Mouse (Mus musculus) kidney, postnatal 0 days (tissue): ENCODE measurements at regions not wholly inside any gene's neighbourhood (a gene's known extent, or its start where the extent isn't known, plus 50 kb on each side); places are given as distances from the start of the nearest gene placed in this dataset.

Source experiments
- ATAC-seq: fragments of 200-750 bp; cut with Nextera tagmentation; replicated peaks from 2 replicates; pipeline ENCODE4 v1.8.0; 2017; ENCODE audit warnings: low read depth, moderate number of reproducible peaks, moderate TSS enrichment, moderate library complexity; ENCODE audit not compliant: low FRiP score
- DNase-seq: peaks from one replicate; pipeline ENCODE4 v3.0.0-alpha.2; 2016; ENCODE audit warnings: low spot score
- H3K27ac ChIP-seq: fragments of 300-500 bp; sonication (generic); 2 replicates; pipeline ENCODE4 v1.5.1; 2014; ENCODE audit warnings: mild to moderate bottlenecking
- H3K27me3 ChIP-seq: fragments of 300-500 bp; sonication (generic); 2 replicates; pipeline ENCODE4 v1.6.1; 2014; ENCODE audit warnings: low read length, mixed read lengths; ENCODE audit not compliant: insufficient read depth
- H3K36me3 ChIP-seq: fragments of 300-500 bp; sonication (generic); 2 replicates; pipeline ENCODE4 v1.6.1; 2014; ENCODE audit warnings: low read length, mixed read lengths; ENCODE audit not compliant: insufficient read depth
- H3K4me1 ChIP-seq: fragments of 300-500 bp; sonication (generic); replicated peaks from 2 replicates; pipeline ENCODE4 v1.6.1; 2014; ENCODE audit warnings: antibody characterized with exemption, low read length, mixed read lengths; ENCODE audit not compliant: insufficient read depth
- H3K4me2 ChIP-seq: fragments of 300-500 bp; sonication (generic); 2 replicates; pipeline ENCODE4 v1.6.1; 2014; ENCODE audit warnings: mild to moderate bottlenecking, low read length, moderate library complexity, mixed read lengths
- H3K4me3 ChIP-seq: fragments of 300-500 bp; sonication (generic); replicated peaks from 2 replicates; pipeline ENCODE4 v1.5.1; 2014; ENCODE audit warnings: low read depth, low read length
- H3K9ac ChIP-seq: fragments of 300-500 bp; sonication (generic); 2 replicates; pipeline ENCODE4 v1.6.1; 2014; ENCODE audit warnings: low read depth, low read length
- H3K9me3 ChIP-seq: fragments of 300-500 bp; sonication (generic); replicated peaks from 2 replicates; pipeline ENCODE4 v1.6.1; 2016; ENCODE audit warnings: low read length, inconsistent platforms, mixed read lengths
- CTCF ChIP-seq: IDR thresholded peaks from 2 replicates; pipeline ENCODE4 v1.5.1; 2016; ENCODE audit warnings: antibody characterized with exemption, low read depth, mild to moderate bottlenecking, moderate library complexity
- WGBS: fragments of 180-500 bp; shearing (Covaris S2); extraction: QIAGEN DNeasy Blood & Tissue Kit; methylation state at CpG from one replicate; pipeline ENCODE4 v1.1.7; 2014; 5-methylcytosine and 5-hydroxymethylcytosine counted together

- DNase-seq (no peak), ATAC-seq (no peak)
- H3K36me3 ChIP-seq = no peaks in the 10 kb centered on the region
- H3K9me3 ChIP-seq = no peaks in the 10 kb centered on the region
- no peaks in the 10 kb centered on the region for H3K27me3 ChIP-seq
- no peak for TF ChIP-seq CTCF
- no peaks in the 10 kb centered on the region for H3K4me1 ChIP-seq
- H3K27ac ChIP-seq = no peak overlapping the region
- H3K4me3 ChIP-seq = no peak overlapping the region
- WGBS = 83% methylated on average over 7 of the region's 7 CpGs
- no peak overlapping the region for H3K4me2 ChIP-seq
- H3K9ac ChIP-seq = no peak overlapping the region
Observed at GRCm38 (mm10) chr11:110802013-110802412, 165.8 kb upstream of the Kcnj16 start.

DNA sequence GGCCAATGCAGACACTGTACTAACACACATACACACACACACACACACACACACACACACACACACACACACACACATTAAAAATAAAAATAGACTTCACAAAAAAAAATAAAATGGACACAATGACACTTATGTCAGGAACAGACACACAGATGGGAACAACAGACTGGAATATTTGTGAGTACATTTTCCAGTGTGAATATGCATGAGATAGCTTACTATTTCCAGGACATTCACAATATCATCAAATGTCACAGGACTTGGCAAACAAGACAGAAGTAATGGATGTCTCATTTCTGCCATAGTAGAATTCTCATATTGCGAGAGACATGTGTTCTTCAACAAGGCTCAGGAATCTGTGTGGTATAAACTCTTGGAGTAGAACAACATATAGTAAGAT, 163.8 kb upstream of the Kcnj16 start:
- 98% methylated on average over 1 of the region's 1 CpGs for WGBS
- Histone ChIP-seq H3K9me3 (no peaks in the 10 kb centered on the region), H3K27ac (no peak overlapping the region), H3K4me3 (no peak overlapping the region), H3K4me1 (no peaks in the 10 kb centered on the region), H3K4me2 (no peak overlapping the region), H3K27me3 (no peaks in the 10 kb centered on the region), H3K36me3 (no peaks in the 10 kb centered on the region), H3K9ac (no peak overlapping the region)
- TF ChIP-seq CTCF = no peak
- ATAC-seq (no peak), DNase-seq (no peak)

- H3K4me1 ChIP-seq = no peaks in the 10 kb centered on the region
- WGBS = 58% methylated on average over 6 of the region's 6 CpGs
- H3K4me2 ChIP-seq = no peak overlapping the region
- no peak for TF ChIP-seq CTCF
- H3K4me3 ChIP-seq = no peak overlapping the region
- H3K9me3 ChIP-seq = no peaks in the 10 kb centered on the region
- DNase-seq = peak; percentile 16
- H3K36me3 ChIP-seq = no peaks in the 10 kb centered on the region
- no peak overlapping the region for H3K27ac ChIP-seq
- ATAC-seq = no peak
- no peaks in the 10 kb centered on the region for H3K27me3 ChIP-seq
- H3K9ac ChIP-seq = no peak overlapping the region
Observed at GRCm38 (mm10) chr11:110813137-110813536, 154.7 kb upstream of the Kcnj16 start.

- DNase-seq (peak; percentile 8), ATAC-seq (peak; percentile 66)
- H3K27ac ChIP-seq = no peak overlapping the region
- H3K9me3 ChIP-seq = no peaks in the 10 kb centered on the region
- TF ChIP-seq CTCF = no peak
- 79% methylated on average over 9 of the region's 9 CpGs for WGBS
- no peaks in the 10 kb centered on the region for H3K36me3 ChIP-seq
- H3K9ac ChIP-seq = no peak overlapping the region
- no peaks in the 10 kb centered on the region for H3K4me1 ChIP-seq
- H3K4me2 ChIP-seq = no peak overlapping the region
- no peaks in the 10 kb centered on the region for H3K27me3 ChIP-seq
- H3K4me3 ChIP-seq = no peak overlapping the region
Observed at GRCm38 (mm10) chr11:110814732-110815131, 153.1 kb upstream of the Kcnj16 start.

GRCm38 (mm10) chr11:110815206-110815605, 152.6 kb upstream of the Kcnj16 start:
- no peaks in the 10 kb centered on the region for H3K27me3 ChIP-seq
- WGBS = 51% methylated on average over 7 of the region's 7 CpGs
- peak; percentile 36; the same call in 1 of the 2 replicates for ATAC-seq
- no peak overlapping the region for H3K4me3 ChIP-seq
- H3K4me1 ChIP-seq = no peaks in the 10 kb centered on the region
- no peak overlapping the region for H3K9ac ChIP-seq
- no peak for DNase-seq
- H3K9me3 ChIP-seq = no peaks in the 10 kb centered on the region
- peak overlapping the region; percentile 26; the same call in 1 of the 2 replicates for H3K27ac ChIP-seq
- no peaks in the 10 kb centered on the region for H3K36me3 ChIP-seq
- no peak for TF ChIP-seq CTCF
- H3K4me2 ChIP-seq = no peak overlapping the region

DNA sequence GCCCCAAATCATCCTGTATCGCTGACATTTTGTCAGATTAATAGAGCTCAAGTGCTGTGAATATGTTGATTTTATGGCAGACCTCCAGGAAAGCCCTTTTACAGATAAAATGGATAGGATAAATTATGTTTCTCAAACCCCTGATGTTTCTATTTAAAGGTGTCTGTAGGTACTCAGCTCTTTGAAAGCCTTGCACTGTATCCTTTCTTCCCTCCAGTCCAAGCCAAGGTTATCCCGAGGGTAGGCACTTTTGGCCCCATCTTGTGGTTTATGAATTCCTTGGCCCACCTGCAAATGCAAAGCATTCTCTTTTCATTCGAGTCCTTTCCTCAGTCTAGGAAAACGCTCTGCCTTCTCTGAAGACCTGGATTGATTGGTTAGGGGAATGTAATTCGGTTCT, 139.2 kb upstream of the Kcnj16 start:
- 50% methylated on average over 5 of the region's 5 CpGs for WGBS
- H3K4me1 ChIP-seq = no peaks in the 10 kb centered on the region
- DNase-seq = no peak
- H3K9me3 ChIP-seq = no peaks in the 10 kb centered on the region
- TF ChIP-seq CTCF = no peak
- H3K4me2 ChIP-seq = no peak overlapping the region
- ATAC-seq = no peak
- no peak overlapping the region for H3K4me3 ChIP-seq
- H3K9ac ChIP-seq = no peak overlapping the region
- no peaks in the 10 kb centered on the region for H3K36me3 ChIP-seq
- no peaks in the 10 kb centered on the region for H3K27me3 ChIP-seq
- H3K27ac ChIP-seq = no peak overlapping the region

- 81% methylated on average over 4 of the region's 4 CpGs for WGBS
- H3K27ac ChIP-seq = no peak overlapping the region
- H3K4me1 ChIP-seq = no peaks in the 10 kb centered on the region
- DNase-seq = no peak
- no peak overlapping the region for H3K4me3 ChIP-seq
- no peak for TF ChIP-seq CTCF
- no peak overlapping the region for H3K9ac ChIP-seq
- H3K36me3 ChIP-seq = no peaks in the 10 kb centered on the region
- no peak for ATAC-seq
- no peaks in the 10 kb centered on the region for H3K27me3 ChIP-seq
- H3K9me3 ChIP-seq = no peaks in the 10 kb centered on the region
- H3K4me2 ChIP-seq = no peak overlapping the region
Observed at GRCm38 (mm10) chr11:110836688-110837087, 131.1 kb upstream of the Kcnj16 start.
